Mouse (Mus musculus): ENCODE measurements around the gene Zfp366. TPM values are rescaled to one million over a fixed set of nuclear protein-coding genes. Genes with fewer than 3 reads are reported as not detected.

Zfp366 gene
- polyA plus RNA-seq, 1 experiment from 2014 or later: 0.83 TPM

DNA sequence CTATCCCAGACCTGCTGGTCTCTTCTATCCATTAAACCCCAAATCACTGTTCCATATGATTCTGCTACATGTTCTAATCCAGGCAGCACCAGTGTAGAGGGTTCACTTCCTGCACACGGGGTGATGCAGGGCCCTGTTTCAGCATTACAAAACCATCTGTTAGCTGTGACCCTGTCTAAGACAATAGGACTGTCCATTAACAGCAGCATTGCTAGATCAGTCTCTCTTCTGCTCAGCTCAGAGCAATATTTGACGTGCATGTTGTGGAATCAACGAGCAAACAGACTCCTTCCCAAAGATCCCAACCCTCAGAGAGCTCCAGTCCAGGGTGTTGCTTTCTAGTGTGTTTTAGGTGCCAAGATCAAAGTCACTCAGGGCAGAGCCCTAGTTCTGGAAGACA, 5.0 kb downstream of the Zfp366 start:
- Histone ChIP-seq H3K4me3 (ENCODE audit: low read depth, low read length) (no peak overlapping the region), H3K27me3 (replicated peaks; ENCODE audit: control insufficient read depth, insufficient read depth, low read length) (no peaks in the 10 kb centered on the region), H3K4me1 (replicated peaks; ENCODE audit: control insufficient read depth, insufficient read depth, low read length) (no peaks in the 10 kb centered on the region), H3K9me3 (ENCODE audit: control insufficient read depth, low read length) (no peaks in the 10 kb centered on the region), H3K27ac (ENCODE audit: low read depth) (no peak overlapping the region), H3K9ac (ENCODE audit: low read length) (no peak overlapping the region), H3K36me3 (ENCODE audit: control insufficient read depth, insufficient read depth, low read length) (no peaks in the 10 kb centered on the region), H3K4me2 (ENCODE audit: low read length) (no peak overlapping the region)
- no peak for DNase-seq (ENCODE audit: low spot score)
- 71% methylated on average over 3 of the region's 3 CpGs for WGBS
- ATAC-seq (replicated peaks; ENCODE audit: low FRiP score, low TSS enrichment, low read depth): no peak

- Histone ChIP-seq H3K4me3 (ENCODE audit: low read depth, low read length) (no peak overlapping the region), H3K4me1 (replicated peaks; ENCODE audit: control insufficient read depth, insufficient read depth, low read length) (no peaks in the 10 kb centered on the region), H3K36me3 (ENCODE audit: control insufficient read depth, insufficient read depth, low read length) (no peaks in the 10 kb centered on the region), H3K9me3 (ENCODE audit: control insufficient read depth, low read length) (no peaks in the 10 kb centered on the region), H3K27me3 (replicated peaks; ENCODE audit: control insufficient read depth, insufficient read depth, low read length) (no peaks in the 10 kb centered on the region), H3K27ac (ENCODE audit: low read depth) (no peak overlapping the region), H3K9ac (ENCODE audit: low read length) (no peak overlapping the region), H3K4me2 (ENCODE audit: low read length) (no peak overlapping the region; the same call in 1 of the 2 replicates)
- no peak for ATAC-seq (replicated peaks; ENCODE audit: low FRiP score, low TSS enrichment, low read depth)
- DNase-seq (ENCODE audit: low spot score): no peak
- WGBS: 67% methylated on average over 11 of the region's 11 CpGs
These were observed 5.8 kb downstream of the Zfp366 start for GRCm38 (mm10) chr13:99190466-99190865.

- H3K27ac ChIP-seq (ENCODE audit: low read depth): no peak overlapping the region
- WGBS: 85% methylated on average over 13 of the region's 13 CpGs
These were observed 6.4 kb downstream of the Zfp366 start for GRCm38 (mm10) chr13:99191063-99191462.

GRCm38 (mm10) chr13:99196314-99196713, 11.7 kb downstream of the Zfp366 start:
- Histone ChIP-seq H3K27ac (ENCODE audit: low read depth) (no peak overlapping the region), H3K9ac (ENCODE audit: low read length) (no peak overlapping the region), H3K36me3 (ENCODE audit: control insufficient read depth, insufficient read depth, low read length) (no peaks in the 10 kb centered on the region), H3K9me3 (ENCODE audit: control insufficient read depth, low read length) (no peaks in the 10 kb centered on the region), H3K4me1 (replicated peaks; ENCODE audit: control insufficient read depth, insufficient read depth, low read length) (no peaks in the 10 kb centered on the region), H3K4me2 (ENCODE audit: low read length) (no peak overlapping the region), H3K4me3 (ENCODE audit: low read depth, low read length) (no peak overlapping the region), H3K27me3 (replicated peaks; ENCODE audit: control insufficient read depth, insufficient read depth, low read length) (no peaks in the 10 kb centered on the region)
- no peak for DNase-seq (ENCODE audit: low spot score)
- ATAC-seq (replicated peaks; ENCODE audit: low FRiP score, low TSS enrichment, low read depth): no peak
- WGBS: 83% methylated on average over 12 of the region's 12 CpGs

More at GRCm38 (mm10) chr13:99191063-99191462, 6.4 kb downstream of the Zfp366 start:
- Histone ChIP-seq H3K9ac (ENCODE audit: low read length) (no peak overlapping the region), H3K9me3 (ENCODE audit: control insufficient read depth, low read length) (no peaks in the 10 kb centered on the region), H3K4me2 (ENCODE audit: low read length) (no peak overlapping the region), H3K4me1 (replicated peaks; ENCODE audit: control insufficient read depth, insufficient read depth, low read length) (no peaks in the 10 kb centered on the region), H3K4me3 (ENCODE audit: low read depth, low read length) (no peak overlapping the region), H3K36me3 (ENCODE audit: control insufficient read depth, insufficient read depth, low read length) (no peaks in the 10 kb centered on the region), H3K27me3 (replicated peaks; ENCODE audit: control insufficient read depth, insufficient read depth, low read length) (no peaks in the 10 kb centered on the region)
- DNase-seq (ENCODE audit: low spot score): no peak
- no peak for ATAC-seq (replicated peaks; ENCODE audit: low FRiP score, low TSS enrichment, low read depth)

GRCm38 (mm10) chr13:99196865-99197264, 12.2 kb downstream of the Zfp366 start:
- H3K27me3 ChIP-seq (replicated peaks; ENCODE audit: control insufficient read depth, insufficient read depth, low read length): no peaks in the 10 kb centered on the region
- no peak overlapping the region for H3K9ac ChIP-seq (ENCODE audit: low read length)
- DNase-seq (ENCODE audit: low spot score) (no peak), ATAC-seq (replicated peaks; ENCODE audit: low FRiP score, low TSS enrichment, low read depth) (no peak)
- no peak overlapping the region for H3K27ac ChIP-seq (ENCODE audit: low read depth)
- H3K4me1 ChIP-seq (replicated peaks; ENCODE audit: control insufficient read depth, insufficient read depth, low read length): no peaks in the 10 kb centered on the region
- 65% methylated on average over 4 of the region's 4 CpGs for WGBS
- no peaks in the 10 kb centered on the region for H3K9me3 ChIP-seq (ENCODE audit: control insufficient read depth, low read length)
- H3K4me3 ChIP-seq (ENCODE audit: low read depth, low read length): no peak overlapping the region
- H3K36me3 ChIP-seq (ENCODE audit: control insufficient read depth, insufficient read depth, low read length): no peaks in the 10 kb centered on the region
- H3K4me2 ChIP-seq (ENCODE audit: low read length): no peak overlapping the region

DNA sequence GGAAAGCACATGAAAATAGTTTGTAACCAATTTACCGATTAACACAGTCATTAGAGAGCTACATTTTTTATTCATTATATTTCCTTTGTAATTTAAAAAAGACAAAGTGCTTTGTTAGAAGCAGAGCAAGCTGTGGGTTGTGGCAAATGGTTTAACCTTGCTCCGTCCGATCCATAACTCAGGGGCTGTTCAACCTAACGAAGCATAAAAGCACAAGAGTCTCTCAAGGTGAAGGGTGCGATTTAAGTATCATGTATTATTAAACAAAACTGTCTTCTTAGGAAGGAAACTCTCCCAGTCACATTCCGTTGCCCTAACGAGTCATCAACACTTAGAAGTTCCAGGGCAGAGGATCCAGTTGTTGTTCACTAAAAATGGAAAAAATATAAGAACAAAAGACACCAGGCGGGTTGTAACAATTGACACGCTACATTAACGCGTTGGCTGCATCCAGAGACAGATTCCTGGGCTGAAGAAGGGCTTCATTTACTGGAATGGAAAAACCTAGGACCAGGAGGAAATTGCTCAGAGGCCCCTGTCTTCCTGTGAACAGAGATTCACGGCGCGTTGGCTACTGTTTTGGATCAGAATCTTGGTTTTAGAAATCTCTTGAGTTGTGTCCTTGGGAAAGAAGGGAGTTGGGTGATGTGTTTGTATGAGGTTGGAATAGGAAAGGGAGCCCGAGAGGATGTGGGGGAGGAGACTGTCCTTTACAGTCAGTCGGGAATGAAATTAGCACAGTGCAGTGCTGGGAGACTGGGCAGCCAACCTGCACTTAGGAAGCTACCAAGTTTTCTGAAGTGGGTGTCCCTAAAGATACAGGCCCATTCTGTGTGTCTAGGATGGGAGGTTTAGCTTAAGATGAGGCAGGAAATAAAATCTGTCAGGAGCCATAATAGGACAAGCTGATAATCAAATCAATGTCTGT, 17.3 kb downstream of the Zfp366 start:
- Histone ChIP-seq H3K9ac (ENCODE audit: low read length) (no peak overlapping the region), H3K36me3 (ENCODE audit: control insufficient read depth, insufficient read depth, low read length) (no peaks in the 10 kb centered on the region), H3K27ac (ENCODE audit: low read depth) (no peak overlapping the region), H3K4me1 (replicated peaks; ENCODE audit: control insufficient read depth, insufficient read depth, low read length) (no peaks in the 10 kb centered on the region), H3K27me3 (replicated peaks; ENCODE audit: control insufficient read depth, insufficient read depth, low read length) (no peaks in the 10 kb centered on the region), H3K4me3 (ENCODE audit: low read depth, low read length) (no peak overlapping the region), H3K4me2 (ENCODE audit: low read length) (no peak overlapping the region), H3K9me3 (ENCODE audit: control insufficient read depth, low read length) (no peaks in the 10 kb centered on the region)
- no peak for ATAC-seq (replicated peaks; ENCODE audit: low FRiP score, low TSS enrichment, low read depth)
- DNase-seq (ENCODE audit: low spot score): no peak
- 76% methylated on average over 16 of the region's 16 CpGs for WGBS

GRCm38 (mm10) chr13:99207214-99207613, 22.6 kb downstream of the Zfp366 start:
- Histone ChIP-seq H3K9me3 (ENCODE audit: control insufficient read depth, low read length) (no peaks in the 10 kb centered on the region), H3K4me3 (ENCODE audit: low read depth, low read length) (no peak overlapping the region), H3K27ac (ENCODE audit: low read depth) (no peak overlapping the region), H3K36me3 (ENCODE audit: control insufficient read depth, insufficient read depth, low read length) (no peaks in the 10 kb centered on the region), H3K27me3 (replicated peaks; ENCODE audit: control insufficient read depth, insufficient read depth, low read length) (no peaks in the 10 kb centered on the region), H3K4me1 (replicated peaks; ENCODE audit: control insufficient read depth, insufficient read depth, low read length) (no peaks in the 10 kb centered on the region), H3K4me2 (ENCODE audit: low read length) (no peak overlapping the region), H3K9ac (ENCODE audit: low read length) (no peak overlapping the region)
- WGBS: 88% methylated on average over 9 of the region's 9 CpGs
- DNase-seq (ENCODE audit: low spot score): no peak
- no peak for ATAC-seq (replicated peaks; ENCODE audit: low FRiP score, low TSS enrichment, low read depth)

GRCm38 (mm10) chr13:99209859-99210258, 25.2 kb downstream of the Zfp366 start:
- Histone ChIP-seq H3K9ac (ENCODE audit: low read length) (no peak overlapping the region), H3K36me3 (ENCODE audit: control insufficient read depth, insufficient read depth, low read length) (no peaks in the 10 kb centered on the region), H3K4me3 (ENCODE audit: low read depth, low read length) (no peak overlapping the region), H3K9me3 (ENCODE audit: control insufficient read depth, low read length) (no peaks in the 10 kb centered on the region), H3K27ac (ENCODE audit: low read depth) (no peak overlapping the region), H3K4me1 (replicated peaks; ENCODE audit: control insufficient read depth, insufficient read depth, low read length) (no peaks in the 10 kb centered on the region), H3K4me2 (ENCODE audit: low read length) (no peak overlapping the region), H3K27me3 (replicated peaks; ENCODE audit: control insufficient read depth, insufficient read depth, low read length) (no peaks in the 10 kb centered on the region)
- no peak for ATAC-seq (replicated peaks; ENCODE audit: low FRiP score, low TSS enrichment, low read depth)
- DNase-seq (ENCODE audit: low spot score): no peak
- WGBS: 81% methylated on average over 5 of the region's 5 CpGs

DNA sequence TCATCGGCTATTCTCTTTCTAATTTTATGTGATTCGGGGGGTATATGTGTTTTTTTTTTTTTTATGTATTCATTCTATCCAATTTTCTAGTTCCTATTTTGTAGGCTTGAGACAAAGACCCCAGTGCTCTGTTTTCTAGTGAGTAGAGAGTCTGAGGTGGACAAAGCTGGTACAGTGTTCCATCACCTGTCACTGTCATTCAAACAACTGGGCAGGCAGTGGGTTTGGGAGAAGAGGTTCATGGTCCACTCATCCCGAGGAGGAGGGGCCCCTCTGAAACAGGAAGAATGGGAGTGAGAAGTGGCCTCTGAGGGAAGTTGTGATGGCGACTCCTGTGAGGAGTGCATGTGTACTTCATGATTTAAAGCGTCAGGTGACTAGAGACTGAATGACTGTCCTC, 26.2 kb downstream of the Zfp366 start:
- Histone ChIP-seq H3K9ac (ENCODE audit: low read length) (no peak overlapping the region), H3K4me2 (ENCODE audit: low read length) (no peak overlapping the region), H3K4me1 (replicated peaks; ENCODE audit: control insufficient read depth, insufficient read depth, low read length) (no peaks in the 10 kb centered on the region), H3K27ac (ENCODE audit: low read depth) (no peak overlapping the region), H3K4me3 (ENCODE audit: low read depth, low read length) (no peak overlapping the region), H3K27me3 (replicated peaks; ENCODE audit: control insufficient read depth, insufficient read depth, low read length) (no peaks in the 10 kb centered on the region), H3K9me3 (ENCODE audit: control insufficient read depth, low read length) (no peaks in the 10 kb centered on the region), H3K36me3 (ENCODE audit: control insufficient read depth, insufficient read depth, low read length) (no peaks in the 10 kb centered on the region)
- 61% methylated on average over 5 of the region's 5 CpGs for WGBS
- DNase-seq (ENCODE audit: low spot score): no peak
- ATAC-seq (replicated peaks; ENCODE audit: low FRiP score, low TSS enrichment, low read depth): no peak

All from intestine, embryonic 14.5 days (tissue).